Mouse (Mus musculus) cerebellum, postnatal 10 days (tissue): ENCODE results near the gene Taar2.

Experiments used
- DNase-seq, 2 experiments: peaks; one replicate each; pipeline ENCODE4 v3.0.0; 2021; ENCODE audit warnings: mixed read lengths in 2 of 2

Taar2 gene

DNA sequence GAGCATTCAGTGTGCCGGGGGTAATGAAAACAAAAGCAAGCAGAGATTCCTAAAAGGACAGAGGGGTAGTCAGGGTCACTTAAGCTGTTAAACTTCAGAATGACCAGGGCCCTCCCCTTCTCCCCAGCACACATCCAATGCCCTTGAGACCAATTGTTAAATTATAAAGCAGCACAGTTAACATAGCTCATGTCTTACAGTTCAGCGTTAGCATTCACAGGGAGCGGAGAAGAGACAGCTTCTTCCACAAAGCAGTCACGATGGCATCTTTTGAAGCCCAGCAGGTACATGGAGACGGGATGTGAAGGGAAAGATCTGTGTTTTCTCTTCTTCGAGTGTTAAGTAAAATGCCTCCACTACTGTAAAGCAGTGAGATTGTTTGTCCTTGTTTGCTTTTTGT, at the start of gene Taar2:
Taar2 (plus strand) TSS at position 261 of the 400 bp plus-strand sequence.
- DNase-seq = no peak

DNA sequence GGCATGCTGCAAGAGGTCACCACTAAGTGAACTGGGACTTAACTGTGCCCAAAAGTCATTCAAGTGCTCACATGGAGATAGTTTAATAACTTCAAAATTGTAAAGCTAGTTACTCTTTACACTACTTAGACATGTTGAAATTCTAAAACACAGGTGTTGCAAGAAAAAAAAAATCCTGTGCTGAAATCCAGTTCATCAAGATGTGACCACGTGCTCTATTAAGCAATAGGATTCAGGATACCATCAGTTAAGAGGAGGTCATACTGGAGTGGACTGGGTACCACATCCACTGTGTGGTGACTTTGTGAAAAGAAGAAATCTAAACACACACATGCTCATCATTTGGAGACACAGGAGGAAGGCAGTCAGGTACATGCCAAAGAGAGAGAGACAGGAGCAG, 45.4 kb upstream of the Taar2 start:
- no peak for DNase-seq

DNA sequence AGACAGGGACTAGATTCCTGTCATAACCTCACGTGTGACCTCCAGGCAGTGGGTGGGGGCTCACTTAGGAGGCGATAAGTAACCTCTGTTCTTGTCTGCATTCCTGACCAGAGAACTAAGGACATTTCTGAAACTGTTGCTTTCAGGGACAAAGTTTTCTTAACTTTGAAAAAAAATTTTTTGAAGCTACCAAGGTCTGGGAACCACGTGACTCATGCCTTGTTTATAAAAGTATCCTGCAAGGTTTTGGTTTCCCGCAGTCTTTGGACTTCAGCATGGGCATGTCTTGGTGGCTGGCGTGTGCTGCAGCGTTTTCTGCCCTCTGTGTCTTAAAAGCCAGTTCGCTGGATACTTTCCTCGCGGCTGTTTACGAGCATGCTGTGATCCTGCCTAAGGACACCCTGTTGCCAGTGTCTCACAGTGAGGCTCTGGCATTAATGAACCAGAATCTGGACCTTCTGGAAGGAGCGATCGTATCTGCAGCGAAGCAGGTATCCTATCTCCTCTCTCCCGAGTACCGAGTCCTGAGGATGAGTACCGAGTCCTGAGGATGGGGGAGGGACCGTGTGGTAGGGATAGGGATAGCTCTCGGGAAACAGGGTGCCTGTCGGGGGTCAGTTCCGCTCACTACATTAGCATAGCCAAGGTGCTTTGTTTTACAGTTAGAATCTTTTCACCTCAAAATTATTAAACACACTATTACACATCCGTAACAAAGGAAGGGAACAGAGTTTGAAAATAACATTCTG, 43.6 kb upstream of the Taar2 start, which contains the start of gene Vnn1:
Vnn1 (plus strand) TSS at position 88 of the 749 bp plus-strand sequence.
- DNase-seq = peak; percentile 8 to 17

DNA sequence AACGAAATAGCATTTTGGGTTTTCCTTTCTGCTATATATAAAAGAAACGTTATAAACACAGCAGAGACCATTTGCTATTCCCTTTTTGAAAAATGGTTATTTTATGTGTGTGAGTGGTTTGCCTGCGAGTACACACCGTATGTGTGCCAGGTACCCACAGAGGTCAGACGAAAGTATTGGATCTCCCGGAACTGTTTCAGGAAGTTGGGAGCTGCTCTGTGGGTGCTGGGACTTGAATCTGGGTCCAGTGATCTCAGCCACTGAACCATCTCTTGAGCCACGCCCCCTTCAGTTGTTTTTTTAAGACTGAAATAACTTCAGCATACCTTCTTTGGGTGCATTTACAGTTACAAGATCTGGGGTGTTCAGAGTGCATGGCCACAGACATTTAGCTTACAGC, 43.0 kb upstream of the Taar2 start:
- DNase-seq = no peak

DNA sequence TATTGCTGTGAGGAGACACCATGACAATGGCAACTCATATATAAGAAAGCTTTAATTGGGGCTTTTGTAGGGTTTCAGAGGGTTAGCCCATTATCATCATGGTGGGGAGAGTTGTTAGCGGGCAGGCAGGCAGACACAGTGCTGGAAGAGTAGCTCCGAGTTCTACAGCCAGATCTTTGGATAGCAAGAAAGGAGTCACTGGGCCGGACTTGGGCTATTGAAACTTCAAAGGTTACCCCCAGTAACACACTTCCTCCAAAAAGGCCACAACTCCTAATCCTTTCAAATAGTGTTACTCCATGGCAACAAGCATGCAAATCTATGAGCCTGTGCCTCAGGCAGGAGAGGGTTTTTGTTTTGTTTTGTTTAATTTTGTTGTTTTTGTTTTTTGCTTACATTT, 37.3 kb upstream of the Taar2 start:
- DNase-seq = no peak

DNA sequence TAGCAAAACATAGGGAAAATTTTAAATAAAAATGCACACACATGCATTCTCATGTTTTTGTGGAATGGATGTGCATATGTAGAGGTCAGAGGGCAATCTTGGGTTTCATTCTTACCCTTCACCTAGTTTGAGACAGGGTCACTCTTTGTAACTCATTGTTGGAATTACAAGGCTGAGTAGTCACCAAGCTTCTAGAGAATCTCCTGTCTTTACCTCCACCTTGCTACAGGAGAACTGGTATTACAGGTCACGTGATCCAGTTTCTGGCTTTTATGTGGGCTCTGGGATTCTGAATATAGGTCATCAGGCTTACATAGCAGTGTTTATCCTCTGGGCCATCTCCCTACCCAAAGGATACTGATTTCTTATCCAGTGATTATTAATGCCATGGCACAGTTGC, 32.7 kb upstream of the Taar2 start:
- no peak for DNase-seq

DNA sequence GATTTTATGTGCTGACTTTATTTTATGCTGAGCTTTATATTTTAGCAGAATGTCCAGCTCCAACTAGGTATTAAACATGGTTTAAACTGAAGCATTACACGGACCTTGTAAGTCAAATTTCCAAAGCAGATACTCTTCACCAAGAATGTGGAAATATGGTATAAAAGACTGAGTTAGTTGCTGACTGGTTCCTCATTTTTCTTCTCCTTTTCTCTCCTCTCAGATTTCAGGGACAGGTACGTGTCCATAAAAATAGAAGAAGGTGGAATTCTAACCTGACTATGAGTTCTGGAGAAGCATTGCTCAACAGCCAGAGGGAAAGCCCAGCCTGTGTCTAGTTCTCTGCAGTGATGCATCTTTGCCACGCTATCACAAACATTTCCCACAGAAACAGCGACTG, 18.3 kb upstream of the Taar2 start, which contains the start of gene Taar1:
Taar1 (plus strand) TSS at position 301 of the 400 bp plus-strand sequence.
- DNase-seq = no peak

DNA sequence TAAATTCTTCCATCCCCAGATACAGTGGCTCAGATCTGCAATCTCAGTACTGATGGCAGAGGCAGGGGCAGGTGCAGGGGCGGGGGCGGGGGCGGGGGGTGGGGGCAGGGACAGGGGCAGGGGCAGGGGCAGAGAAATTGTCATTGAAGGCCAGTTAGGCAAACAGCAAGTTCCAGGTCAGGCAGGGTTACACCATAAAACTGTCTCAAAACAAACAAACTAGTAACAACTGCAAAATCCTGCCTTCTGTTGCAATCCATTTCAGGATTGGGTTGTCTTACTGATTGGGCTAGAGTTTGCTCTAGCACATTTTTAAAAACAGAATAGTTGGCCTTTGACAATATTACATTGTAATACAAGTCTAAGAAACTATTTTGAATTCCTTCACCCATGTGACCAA, 15.9 kb upstream of the Taar2 start:
- DNase-seq = no peak

DNA sequence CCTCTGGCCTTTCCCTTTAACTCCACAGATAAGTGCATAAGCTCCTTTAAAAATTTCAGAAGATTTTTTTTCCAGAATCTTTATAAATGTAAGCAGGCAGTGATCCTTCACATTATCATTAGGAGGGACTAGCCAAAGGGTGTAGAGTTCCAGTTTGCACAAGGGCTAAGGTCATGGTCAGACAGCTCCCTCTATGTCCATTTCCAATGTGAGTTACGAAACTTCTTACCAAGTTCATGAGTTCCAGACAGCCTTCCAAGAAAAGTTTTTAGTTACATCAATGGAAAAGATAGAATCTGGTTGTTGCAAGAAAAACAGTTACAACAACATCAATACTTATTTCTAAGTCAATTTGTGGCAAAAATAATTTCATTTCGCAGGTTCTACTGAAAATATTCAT, 14.4 kb upstream of the Taar2 start:
- no peak for DNase-seq

DNA sequence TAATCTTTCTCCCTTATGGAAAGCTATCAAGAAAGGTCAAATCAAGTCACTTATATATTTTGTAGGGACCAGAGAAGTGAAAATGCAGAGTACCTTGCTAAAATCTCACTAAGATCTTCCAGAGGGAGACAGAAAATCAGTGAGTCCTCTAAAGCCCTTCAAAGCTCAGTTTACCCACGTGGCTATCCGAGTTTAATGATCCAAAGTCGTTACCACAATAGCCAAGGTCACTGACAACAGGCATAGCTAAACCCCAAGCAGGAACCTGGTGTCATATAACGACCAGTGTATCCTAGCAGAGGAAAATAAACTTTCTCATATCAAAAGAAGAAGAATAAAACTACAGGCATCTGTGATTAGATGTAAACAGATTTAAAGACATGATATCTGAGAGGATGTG, 759 bp upstream of the Taar2 start:
- DNase-seq = no peak

DNA sequence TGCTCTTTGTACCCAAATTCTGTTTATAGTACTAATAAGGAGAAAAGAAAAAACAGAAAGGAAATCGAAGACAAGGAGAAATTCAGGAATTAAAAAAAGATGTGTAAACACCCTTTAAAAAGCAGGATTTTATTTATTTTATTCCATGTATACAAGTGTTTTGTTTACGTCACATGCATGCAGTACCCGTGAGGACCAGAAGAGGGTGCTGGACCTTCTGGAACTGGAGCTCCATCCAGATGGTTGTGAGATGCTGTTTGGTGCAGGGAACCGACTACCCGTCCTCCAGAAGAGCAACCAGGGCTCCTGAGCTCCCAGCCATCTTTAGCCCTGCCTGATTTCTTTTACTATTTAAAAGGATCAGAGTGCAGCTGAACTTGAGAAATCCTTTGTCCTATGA, 4.1 kb downstream of the Taar2 start:
- peak; percentile 20 to 27 for DNase-seq

DNA sequence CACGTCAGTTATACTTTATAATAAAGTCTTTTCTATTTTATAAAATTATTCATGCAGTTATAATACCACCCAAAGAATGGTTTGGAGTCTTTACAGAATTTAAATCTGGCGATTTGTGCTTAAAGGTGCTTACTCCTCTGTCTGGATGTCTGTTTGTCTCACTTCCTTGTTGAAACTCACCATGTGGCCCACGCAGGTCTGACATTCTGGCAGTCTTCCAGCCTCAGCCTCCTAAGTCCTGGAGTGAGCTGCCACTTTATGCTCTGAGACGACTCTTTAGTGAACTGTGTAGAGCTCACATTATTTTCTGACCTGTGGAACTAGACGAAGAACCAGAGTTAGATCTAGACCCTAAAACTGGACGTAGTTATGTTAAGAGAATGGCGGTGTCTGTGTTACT, 9.7 kb downstream of the Taar2 start:
- DNase-seq = peak; percentile 50 to 62

DNA sequence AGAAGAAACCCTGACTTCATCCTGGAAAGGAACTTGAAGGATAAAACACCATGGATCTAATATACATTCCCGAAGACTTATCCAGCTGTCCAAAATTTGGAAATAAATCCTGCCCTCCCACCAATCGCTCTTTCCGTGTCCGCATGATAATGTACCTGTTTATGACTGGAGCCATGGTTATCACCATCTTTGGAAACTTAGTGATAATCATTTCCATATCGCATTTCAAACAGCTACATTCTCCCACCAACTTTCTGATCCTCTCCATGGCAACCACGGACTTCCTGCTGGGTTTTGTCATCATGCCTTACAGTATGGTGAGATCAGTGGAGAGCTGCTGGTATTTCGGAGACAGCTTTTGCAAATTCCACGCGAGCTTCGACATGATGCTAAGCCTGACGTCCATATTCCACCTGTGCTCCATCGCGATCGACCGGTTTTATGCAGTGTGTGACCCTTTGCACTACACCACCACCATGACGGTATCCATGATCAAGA, 11.2 kb downstream of the Taar2 start, which contains the start of gene Taar3:
Taar3 (plus strand) TSS at position 51 of the 498 bp plus-strand sequence.
- peak; percentile 55 to 63 for DNase-seq

DNA sequence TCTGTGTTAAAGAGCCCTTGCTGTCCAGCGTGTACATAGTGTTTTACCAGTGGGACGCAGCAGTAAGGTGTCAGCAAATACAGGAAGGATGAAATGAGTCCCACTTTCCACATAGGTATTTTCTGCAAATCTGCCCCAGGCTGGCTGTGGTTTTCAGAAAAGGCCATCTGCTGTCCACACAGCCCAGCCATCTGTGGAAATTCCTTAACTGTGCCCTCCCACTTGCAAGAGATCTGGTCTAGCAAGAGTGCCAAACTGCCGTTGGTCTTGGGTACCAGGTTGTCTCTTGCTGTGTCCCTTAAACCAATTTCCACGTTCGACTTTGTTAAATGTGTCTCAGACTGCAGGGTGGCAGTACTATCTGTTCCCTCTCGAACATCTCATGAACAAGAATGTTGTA, 13.3 kb downstream of the Taar2 start:
- peak; percentile 72 to 75 for DNase-seq

DNA sequence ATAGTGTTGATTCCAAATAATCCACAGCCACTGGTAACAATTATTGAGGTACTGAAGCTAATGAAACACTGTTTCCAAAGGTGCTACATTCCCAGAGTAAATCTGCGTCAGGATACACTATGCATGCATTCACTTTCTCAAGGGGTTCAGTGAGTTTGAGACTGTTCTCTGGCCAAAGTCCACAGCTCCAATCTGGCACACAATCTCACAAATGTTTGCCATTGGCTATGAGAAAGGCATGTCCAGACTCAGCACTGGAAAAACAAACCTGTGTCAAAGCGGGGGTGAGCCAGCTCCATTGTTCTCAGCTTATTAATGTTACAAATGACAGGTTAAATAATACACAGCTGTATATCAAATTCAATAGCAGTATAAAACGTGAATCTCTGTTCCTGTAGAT, 20.7 kb downstream of the Taar2 start:
- peak; percentile 60 to 73 for DNase-seq

DNA sequence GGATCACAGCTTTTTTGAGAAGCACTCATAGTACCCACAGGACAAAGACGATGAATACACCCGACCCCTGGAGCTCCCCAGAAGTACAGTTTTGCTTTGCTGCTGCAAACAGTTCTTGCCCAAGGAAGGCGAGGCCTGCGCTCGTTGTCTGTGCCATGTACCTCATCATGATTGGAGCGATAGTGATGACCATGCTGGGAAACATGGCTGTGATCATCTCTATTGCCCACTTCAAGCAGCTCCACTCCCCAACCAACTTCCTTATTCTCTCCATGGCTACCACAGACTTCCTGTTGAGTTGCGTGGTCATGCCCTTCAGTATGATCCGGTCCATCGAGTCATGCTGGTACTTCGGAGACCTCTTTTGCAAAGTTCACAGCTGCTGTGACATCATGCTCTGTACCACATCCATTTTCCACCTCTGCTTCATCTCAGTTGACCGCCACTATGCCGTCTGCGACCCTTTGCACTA, 22.1 kb downstream of the Taar2 start, which contains the start of gene Taar4:
Taar4 (plus strand) TSS at position 51 of the 472 bp plus-strand sequence.
- DNase-seq = no peak

DNA sequence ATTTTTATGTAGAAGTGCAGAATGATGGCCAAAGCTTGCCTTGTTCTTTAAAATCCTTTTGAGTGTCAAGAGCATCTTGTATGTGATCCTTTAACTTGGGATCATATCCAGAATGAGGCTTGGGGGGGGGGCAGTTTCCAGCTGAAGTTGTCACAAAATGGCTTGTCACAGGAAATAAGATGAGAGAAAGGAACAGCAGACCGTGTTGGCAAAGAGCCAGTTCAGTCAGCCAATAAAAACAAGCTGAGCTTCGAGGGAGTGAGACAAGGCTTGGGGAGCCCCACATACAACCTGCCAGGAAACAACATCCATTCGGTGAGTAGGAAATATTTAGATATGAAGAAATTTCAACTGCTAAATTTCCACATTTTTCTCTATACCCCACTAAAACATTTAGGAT, 25.1 kb downstream of the Taar2 start:
- DNase-seq = peak; percentile 87 to 88

DNA sequence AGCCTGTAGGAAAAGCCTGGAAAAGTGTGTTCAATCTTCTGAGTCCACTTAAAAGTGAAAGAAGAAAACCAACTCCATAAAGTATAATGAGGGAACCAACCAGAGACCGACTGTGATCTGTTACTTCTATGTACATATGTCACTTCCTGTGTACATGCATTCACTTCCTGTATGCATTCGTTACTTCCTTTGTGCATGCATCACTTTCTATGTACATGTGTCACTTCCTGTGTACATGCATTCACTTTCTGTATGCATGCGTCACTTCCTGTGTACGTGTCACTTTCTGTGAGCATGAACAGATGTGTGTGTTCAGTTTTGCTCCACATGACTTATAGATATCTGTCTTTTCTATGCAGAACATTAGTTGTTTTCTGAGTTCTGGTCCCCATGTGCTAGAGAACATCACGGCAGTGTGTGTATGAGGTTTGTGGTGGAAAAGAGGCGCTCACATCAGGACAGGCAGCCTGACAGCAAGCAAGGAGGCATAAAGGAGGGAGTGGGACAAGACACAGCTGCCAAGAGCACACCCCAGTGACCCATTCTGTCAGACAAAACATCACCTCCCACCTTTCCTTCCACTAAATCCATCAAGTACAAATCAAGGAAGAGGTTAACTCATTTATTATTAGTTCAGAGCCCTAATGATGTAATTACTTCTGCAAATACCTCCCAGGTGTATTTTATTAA, 26.7 kb downstream of the Taar2 start:
- no peak for DNase-seq

DNA sequence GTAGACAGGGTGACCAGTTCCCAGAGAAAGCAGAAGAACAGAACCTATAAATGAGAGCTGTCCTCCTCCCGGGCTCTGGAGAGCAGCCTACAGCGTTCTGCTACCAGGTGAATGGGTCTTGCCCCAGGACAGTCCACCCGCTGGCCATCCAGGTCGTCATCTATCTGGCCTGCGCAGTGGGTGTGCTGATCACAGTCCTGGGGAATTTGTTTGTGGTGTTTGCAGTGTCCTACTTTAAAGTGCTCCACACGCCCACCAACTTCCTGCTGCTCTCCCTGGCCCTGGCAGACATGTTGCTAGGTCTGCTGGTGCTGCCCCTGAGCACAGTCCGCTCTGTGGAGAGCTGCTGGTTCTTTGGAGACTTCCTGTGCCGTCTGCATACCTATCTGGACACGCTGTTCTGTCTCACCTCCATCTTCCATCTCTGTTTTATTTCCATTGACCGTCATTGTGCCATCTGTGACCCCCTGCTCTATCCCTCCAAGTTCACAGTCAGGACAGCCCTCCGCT, 32.3 kb downstream of the Taar2 start, which contains the start of gene Taar5:
Taar5 (plus strand) TSS at position 51 of the 510 bp plus-strand sequence.
- no peak for DNase-seq

DNA sequence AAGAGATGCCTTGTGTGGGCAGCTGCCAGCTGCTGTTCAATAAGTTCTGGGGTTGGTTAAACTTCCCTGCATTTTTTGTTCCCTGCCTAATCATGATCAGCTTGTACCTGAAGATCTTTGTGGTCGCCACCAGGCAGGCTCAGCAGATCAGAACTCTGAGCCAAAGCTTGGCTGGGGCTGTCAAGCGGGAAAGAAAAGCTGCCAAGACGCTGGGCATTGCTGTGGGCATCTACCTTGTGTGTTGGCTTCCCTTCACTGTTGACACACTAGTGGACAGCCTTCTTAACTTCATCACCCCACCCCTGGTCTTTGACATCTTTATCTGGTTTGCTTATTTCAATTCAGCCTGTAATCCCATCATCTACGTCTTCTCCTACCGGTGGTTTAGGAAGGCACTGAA, 32.9 kb downstream of the Taar2 start:
- DNase-seq = peak; percentile 54 to 69

DNA sequence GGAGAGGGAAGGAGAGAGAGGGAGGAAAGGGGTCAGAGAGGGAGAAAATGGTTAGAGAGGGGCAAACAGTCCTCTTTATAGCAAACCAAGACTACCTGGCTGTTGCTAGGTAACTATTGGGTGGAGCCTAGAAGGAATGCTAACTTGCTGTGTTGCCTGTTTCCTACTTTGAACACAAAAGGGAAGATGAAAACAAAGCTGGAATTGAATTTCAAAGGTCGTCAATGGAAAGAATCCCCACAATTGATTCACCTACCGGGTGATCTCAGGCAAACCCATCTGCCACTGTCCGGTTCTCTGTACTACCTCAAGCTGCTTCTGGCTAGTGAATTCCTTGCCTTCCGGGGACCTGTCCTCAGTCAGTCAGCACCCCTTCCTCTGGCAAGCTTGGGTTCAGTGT, 39.6 kb downstream of the Taar2 start:
- no peak for DNase-seq

DNA sequence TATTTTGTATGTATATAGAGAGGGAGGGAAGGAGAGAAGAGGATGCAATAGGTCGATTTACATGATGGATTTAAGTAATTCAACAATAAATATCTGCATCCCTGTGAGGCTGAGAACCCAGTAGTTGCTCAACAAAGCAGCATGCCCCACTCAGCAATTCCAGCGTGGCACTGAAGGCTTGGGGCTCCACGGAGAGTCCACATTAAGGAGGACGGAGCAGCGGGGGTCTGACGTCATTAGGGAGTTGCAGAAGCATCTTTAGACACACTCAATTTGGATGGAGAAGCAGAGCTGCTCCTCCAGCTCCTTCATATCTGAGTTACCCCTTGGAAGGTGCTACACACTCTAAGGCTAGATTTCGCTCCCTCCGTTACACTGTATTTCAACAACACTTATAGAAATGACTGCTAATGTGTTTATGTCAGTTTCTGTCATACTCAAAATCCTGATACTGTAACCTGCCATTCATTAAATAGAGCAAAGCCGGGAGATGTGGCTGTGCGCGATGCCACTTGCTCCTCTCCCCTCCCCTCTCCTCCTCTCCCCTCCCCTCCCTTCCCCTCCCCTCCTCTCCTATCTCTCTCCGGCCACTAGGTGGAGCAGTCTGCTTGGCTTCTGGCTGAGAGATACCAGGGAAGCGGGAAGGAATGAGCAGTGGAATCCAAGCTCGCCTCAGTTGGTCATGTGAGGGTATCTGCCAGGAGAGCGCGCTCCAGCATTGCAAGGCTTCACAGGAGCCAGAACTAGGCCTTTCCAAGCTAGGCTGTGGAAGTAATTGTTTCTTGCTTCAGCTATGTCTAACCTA, 40.7 kb downstream of the Taar2 start:
- peak; percentile 90 to 91 for DNase-seq

DNA sequence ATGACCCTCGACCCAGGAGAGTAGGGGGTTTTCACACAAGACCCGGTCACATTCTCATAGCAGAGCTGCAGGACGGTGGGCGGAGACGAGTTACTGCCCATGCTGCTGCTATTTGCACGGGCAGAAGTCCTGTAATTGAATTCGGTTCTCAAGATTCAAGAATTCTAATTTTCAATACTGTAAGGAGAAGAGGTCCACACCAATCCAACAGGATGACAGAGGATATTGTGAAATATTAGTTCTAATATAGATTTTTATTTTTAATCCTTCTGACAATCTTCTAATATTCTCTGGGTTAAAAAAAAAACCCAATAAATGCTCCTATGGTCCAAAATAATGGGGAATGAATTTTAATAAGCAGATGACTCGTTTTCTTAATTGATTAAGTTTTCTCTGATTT, 47.2 kb downstream of the Taar2 start, which contains the start of gene Taar6:
Taar6 (minus strand) TSS at position 101 of the 400 bp plus-strand sequence.
- DNase-seq = no peak
